Mouse (Mus musculus) adrenal gland, postnatal 14 days (tissue): ENCODE measurements around the gene Endou. TPM values are rescaled to one million over a fixed set of nuclear protein-coding genes. Genes with fewer than 3 reads are reported as not detected.

Experiments
- DNase-seq: peaks from one replicate; pipeline ENCODE4 v3.0.0; 2021; ENCODE audit warnings: mixed read lengths
- total RNA-seq: library from RNA; stranded (reverse); gene quantifications from 2 replicates; pipeline ENCODE4 v1.2.3, GENCODE M21; 2021

Endou gene
- total RNA-seq, 1 experiment from 2014 or later = 1.1 TPM

DNA sequence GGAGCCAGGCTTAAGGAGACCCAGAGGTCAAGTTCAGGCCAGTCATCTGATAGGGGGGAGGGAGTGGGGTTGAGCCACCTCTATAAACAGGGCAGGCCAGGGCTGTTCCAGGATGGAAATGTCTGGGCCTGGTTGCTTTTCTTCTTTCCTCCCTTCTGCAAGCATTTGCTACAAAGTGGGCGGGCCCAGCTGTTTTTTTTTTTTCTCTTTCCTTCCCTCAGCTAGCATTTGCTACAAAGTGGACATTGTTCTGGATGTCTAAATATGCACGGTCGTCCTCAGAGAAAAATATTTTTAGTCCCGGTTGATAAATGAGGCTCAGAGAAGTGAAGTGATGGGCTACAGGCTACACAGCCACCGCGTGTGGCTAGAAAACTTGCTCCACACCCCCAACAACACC, 23.3 kb upstream of the Endou start:
- no peak for DNase-seq

DNA sequence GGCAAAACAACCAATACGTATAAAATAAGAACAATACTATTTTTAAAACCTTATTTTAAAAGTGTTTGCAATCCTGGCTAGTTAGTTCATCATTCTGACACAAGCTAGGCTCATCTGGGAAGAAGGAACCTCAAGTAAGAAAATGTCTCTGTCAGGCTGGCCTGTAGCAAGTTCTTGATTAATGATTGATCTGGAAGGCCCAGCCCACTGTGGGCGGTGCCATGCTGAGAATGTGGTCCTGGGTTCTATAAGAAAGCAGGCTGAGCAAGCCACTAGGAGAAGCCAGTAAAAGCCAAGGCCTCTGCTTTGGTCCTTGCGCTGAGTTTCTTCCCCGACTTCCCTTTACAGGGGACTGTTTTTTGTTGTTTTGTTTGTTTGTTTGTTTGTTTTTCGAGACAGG, 21.4 kb upstream of the Endou start:
- no peak for DNase-seq

DNA sequence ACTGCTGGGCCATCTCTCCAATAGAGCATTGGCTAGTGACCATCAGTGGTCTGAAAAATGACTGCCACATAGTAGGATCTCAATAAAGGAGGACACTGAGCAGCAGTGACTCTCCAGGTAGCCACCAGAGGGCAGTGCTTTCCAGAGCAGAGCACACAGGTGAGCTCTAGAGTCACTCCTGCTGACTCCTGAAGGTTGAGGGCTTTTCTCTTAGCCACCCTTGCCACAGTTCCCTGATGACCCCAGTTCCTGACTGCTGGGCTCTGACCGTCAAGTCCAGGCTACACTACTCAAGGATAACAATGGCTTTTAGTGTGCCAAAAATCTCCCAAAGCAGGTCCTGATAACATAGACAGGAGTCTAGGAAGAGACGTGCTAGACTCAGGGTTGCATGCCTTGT, 20.5 kb upstream of the Endou start:
- no peak for DNase-seq

DNA sequence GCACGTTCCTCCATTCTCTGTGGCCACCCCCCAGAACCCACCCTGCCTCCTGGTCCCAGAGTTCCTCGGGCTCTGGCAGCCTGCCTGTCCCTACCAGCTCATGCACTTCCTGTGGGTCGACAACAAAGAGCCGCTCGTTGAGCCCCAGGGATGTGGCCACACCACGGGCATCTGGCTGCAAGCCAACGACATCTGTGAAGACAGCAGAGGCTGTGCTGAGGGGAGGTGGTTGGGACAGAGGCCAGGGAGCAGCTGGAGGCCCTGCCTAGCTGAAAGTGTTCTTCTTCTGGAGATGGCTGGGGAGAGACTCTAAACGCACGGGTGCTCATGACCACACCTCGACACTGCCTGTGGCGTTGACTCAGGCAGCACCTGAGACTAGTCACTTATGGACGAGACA, 19.6 kb upstream of the Endou start:
- DNase-seq = peak; percentile 91

DNA sequence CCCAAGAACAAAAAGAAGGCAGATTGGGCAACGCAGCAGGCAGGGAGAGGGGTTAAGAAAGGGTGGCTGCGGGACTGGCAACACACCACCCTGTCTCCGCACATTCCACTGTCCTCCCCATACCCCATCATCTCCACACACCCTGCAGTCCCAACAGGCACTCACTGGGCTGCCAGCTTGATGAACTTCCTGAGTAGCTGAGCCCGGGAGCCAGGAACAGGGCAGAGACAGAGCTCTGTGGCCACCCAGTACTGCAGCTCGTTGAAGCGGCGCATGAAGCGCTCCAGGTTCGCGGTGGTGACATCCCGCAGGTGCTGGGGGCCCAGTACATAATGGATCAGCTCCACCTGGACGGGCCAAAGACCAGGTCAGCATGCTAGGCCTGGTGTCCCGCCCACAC, 18.7 kb upstream of the Endou start:
- no peak for DNase-seq

DNA sequence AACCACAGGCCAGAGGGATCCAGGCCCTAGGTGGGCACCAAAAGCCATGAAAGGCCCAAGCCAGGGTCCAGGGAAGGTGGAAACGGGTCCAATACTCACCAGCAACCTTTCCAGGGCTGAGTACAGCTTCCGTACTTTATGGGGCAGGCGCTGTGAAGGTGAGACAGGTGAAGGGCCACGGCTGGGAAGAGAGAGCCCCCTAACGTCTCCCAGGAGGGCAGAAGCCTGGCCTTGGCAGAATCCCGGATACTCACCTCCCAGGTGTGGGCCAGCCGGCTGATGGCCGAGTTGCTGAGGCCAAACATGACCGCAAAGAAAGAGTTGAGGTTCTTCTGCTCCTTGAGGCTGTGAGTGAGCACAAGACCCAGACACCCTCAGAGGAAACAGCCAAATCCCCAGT, 18.3 kb upstream of the Endou start:
- no peak for DNase-seq

DNA sequence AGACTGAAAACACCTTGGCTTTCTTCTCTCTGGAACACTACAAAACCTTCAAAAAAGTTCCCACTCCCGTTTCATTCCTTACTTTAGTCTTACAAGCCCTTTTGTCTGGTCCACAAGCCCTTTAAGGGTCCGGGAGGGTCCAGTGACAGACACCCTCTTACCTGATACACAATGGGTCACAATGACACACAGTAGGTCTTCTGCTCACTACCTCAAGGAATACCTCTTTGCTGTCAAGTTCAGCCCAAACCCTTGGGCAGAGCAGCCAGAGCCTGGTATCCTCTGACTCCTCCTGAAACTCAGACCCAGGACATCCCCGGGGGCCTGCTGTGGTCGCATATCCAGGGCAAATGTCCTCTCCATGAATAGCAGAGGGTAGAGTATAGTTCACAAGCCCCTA, 17.8 kb upstream of the Endou start:
- DNase-seq = no peak

DNA sequence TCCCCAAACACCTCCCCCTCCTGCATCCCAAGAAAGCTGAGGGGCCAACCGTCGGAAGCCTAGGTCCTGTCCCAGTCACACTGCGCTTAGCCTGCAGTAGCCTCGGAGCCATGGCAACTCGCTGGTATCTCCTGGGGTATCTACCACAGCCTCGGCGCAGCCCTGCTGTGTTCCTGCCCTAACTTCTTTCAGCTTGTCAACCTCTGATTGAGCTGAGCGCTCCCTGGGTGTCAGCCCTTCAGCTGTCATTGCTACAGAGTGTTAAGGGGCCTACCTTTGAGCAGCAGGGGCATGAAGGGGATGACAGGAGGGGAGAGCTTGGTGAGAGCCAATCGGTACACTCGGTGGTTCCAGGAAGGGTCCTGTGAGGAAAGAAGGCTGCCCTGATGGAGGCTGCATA, 17.2 kb upstream of the Endou start:
- no peak for DNase-seq

DNA sequence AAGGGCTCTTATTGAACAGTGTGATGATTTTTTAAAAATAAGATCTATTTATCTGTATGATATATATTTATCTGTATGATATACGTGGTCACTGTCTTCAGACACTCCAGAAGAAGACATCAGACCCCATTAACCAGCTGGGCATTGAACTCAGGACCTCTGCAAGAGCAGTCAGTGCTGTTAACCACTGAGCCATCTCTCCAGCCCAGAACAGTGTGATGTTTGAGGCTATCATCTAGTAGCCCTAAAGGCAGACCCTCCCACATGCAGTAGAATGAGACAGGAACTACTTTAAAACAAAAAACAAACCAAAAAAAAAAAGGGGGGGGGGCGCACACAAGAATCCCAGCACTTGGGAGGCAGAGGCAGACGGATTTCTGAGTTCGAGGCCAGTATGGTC, 16.3 kb upstream of the Endou start:
- DNase-seq = no peak

DNA sequence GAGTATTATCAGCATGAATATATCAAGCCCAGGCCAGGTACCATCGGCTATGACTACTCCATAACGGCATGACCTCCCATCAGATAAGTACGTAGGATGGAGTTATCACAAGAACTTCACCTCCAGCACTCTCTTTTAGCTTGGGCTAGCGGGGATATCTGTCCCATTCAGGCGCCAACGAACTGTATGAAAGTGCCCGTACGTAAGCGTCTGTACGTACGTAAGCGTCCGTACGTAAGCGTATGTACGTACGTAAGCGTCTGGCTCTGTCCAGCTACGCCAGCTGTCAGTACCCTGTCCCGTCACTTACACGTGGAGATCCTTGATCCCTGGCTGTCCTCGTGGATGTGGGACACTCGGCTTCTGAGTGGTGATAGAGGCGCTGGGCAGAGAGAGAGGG, 15.6 kb upstream of the Endou start:
- no peak for DNase-seq

DNA sequence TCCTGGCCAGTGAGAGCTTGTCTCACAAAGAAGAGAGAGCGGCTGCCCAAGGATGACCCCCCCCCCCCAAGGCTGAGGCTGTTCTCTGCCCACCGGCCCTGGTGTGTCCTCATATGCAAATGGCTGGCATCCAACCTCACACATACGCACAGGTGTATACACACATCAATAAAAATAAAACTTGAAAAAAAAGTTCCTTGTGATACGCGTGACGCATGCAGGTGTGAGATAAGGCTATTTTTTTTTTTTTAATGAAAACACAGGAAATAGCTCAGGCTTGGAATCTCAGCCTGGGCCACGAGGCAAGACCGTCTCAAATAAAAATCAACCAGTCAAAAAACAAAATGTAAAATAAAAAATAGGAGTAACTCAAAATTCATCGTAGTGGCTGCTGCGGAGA, 15.1 kb upstream of the Endou start:
- DNase-seq = no peak

DNA sequence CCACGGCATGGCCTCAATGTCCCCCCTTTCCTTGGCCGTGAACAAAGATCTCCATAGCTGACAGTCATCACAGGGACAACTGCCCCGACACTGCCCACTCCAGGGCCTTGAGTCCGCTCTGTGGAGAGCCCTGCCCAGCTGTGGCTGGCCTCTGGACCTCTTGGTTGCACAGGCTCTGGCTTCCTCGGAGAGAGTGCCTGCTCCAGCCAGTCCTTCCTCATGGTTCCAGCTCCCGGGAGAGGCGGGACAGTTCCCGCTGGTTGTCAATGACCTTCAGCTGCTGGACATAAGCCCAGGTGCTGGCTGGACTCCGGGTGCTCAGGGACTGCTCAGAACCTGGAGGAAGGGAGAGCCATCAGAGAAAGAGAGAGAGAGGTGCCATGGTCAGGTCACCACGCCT, 14.2 kb upstream of the Endou start:
- DNase-seq = peak; percentile 90

DNA sequence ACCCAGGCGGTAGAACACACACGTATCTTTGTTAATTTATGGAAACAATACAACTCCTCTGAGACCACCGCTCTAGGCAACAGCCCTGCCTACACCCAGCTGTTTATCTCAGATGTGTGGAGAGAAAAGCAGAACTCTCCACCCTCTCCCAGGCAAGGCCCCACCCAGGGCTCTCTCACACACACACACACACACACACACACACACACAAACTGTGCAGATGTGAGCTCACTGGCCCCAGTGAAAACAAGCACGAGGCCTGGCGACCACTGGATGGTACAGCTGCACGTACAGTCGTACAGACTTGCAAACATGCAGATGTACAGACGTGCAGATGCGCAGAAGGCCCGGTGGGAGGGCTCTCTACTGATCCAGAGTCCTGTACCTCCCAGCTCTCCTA, 13.8 kb upstream of the Endou start:
- DNase-seq = no peak

DNA sequence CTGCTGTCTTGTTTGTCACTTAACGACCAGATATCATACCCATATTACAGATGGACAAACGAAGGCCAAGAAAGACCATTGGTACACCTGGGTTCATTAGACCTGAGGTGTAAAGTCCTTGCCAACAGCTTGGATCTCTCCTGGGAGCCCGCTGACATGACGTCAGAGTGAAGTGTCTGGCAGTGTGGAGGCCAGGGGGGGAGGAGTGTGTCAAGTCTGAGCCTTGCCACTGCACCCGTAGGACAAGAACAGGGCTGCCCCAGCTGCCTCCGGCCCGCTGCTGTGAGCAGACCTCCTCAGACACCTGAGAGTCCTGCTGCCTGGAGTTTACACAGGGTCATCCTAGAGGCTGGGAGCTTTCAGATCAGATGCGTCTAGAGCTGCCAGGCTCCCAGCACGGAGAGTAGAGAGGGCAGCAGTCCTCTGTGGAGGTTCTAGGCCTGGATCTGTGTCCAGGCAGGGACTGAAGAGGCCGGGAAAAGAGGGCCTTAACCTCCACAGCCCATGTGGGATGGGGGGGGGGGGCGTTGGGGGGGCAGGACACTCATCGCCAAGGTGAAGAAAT, 12.9 kb upstream of the Endou start:
- DNase-seq = peak; percentile 30

DNA sequence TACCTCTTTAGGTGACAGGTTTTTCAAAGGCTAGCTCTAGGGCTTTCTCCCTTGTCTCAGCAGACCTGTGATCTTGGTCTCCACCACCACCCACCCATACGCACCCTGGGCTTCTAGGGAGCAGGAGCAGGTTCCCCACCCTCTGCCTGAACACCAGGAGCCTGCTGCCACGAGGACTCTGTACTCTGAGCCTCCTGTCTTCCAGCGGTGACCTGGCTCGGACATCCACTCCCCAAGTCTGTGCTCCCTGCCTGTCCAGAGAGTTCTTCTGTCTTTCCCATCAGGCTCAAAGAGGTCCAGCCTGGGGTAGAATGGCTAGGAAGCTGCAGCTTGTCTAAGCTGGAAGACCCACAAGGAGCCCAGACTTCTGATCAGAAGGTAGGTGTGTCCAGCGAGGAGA, 12.1 kb upstream of the Endou start:
- DNase-seq = no peak

DNA sequence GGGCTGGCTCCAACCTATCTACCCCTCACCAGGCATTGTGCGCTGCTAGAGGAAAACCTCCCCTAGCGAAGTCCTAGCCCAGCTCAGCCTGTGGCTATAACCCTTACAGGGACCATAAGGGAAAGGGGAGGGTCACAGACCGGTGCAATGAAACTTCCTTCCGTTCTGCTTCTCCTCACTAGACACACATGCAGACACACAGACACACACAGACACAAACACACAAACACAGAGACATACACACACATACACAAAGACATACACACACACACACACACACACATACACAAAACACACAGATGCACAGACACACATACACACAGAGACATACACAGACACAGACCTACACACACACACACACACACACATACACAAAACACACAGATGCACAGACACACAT, 11.5 kb upstream of the Endou start:
- no peak for DNase-seq

DNA sequence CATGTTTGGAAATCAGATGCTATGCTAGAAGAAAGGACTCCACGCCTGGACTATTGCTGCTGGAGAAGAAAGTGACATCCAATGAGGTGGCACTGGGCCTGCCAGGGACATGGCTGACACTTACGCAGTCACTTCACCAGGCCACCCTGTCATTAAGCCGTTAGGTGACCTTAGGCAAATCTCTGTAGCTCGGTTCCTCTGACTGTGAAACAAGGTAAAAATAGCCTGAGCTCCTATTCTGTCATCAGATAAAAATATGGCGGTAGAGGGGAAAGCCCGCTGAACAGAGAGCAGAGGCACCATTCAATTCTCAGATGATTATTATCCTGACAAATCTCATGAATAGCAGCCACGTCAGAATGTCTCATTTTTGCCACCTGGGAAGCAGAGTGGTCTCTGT, 10.9 kb upstream of the Endou start:
- no peak for DNase-seq

DNA sequence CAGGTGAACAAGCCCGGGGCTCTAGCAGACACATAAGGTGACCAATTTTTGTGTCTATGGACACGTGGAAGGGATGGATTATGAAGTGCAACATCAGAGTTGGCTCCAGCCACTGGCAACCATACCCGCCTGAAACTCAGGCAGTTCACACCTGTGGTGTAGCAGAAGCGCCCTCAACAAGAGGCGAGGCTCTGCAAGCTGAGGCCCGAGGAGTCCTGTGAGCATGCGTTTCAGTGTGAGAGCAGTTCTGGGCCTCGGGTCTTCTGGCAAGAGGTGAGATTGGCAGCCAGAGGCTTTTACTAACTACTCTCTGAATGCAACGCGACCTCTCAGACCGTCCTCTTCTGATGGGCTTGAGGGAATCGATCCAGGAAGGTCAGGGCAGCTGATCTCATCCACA, 10.5 kb upstream of the Endou start:
- no peak for DNase-seq

DNA sequence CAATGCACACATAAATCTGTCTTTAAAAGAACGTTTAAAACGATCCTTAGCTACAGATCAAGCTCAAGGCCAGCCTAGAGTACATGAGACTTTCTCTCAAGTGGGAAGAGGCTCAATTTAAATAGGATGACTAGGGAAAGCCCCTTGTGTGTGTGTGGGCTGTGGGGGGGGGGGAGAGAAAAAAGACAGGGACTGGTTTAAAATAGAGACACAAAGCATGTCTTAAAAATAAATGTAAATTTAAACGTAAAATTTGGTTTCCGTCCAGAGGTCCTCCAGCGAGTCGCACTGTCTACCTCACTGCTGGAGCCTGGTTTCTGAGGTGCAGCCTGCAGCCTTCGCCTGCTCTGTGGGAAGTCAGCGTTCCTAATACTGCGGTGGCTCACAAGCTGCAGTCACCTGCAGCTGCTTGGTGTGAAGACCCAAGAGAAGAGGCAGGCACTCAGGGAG, 9.2 kb upstream of the Endou start:
- no peak for DNase-seq

DNA sequence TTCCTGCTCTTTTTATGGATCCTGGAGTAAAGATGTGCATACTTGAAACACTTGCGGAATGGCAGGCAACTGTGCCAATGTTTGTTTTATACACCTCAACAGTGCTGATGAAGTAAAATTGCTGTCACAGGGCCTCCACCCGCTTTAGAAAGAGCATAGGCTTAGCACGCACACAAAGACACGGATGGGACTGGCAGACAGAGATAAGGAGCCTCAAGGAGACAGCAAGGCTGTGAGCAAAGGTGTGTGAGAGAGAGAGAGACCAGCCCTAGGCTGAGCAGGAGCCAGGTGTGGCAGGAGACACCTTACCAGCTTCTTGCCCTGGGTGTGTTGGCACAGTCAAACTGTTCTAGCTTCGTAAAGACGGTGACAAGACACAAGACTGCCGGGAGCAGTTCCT, 7.8 kb upstream of the Endou start:
- no peak for DNase-seq

DNA sequence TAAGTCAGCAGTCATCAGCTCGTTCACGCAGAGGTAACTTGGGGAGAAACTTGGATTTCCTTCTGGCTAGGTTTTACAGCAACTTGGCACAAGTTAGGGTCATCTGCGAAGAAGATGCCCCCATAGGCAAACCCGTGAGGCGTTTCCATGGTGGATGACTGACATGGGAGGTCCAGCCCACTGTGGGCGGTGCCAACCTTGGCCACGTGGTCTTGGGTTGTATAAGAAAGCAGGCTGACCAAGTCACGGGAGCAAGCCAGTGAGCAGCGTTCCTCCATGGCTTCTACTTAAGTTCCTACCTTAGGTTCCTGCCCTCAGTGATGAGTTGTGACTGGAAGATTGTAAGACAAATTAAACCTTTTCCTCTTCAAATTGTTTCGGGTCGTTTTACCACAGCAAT, 849 bp upstream of the Endou start:
- no peak for DNase-seq

DNA sequence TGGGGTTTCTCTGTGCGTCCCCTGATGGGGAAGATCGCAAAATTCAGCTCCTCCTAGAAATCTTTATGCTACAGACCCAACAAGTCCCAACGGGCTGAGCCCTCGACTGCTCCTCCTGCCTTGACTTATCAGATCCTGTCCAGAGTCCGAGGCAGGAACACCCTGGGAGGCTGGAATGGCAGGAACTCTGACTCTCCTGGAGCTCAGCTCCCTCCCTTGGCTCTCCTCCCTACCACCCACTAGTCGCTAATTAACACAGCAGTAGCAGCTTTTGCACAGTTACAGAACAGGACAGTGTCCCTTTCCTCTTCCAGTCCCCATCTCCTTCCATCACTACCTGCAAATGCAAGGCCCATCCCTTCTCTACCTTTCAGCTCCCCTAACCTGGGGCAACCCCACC, 774 bp downstream of the Endou start:
- no peak for DNase-seq

DNA sequence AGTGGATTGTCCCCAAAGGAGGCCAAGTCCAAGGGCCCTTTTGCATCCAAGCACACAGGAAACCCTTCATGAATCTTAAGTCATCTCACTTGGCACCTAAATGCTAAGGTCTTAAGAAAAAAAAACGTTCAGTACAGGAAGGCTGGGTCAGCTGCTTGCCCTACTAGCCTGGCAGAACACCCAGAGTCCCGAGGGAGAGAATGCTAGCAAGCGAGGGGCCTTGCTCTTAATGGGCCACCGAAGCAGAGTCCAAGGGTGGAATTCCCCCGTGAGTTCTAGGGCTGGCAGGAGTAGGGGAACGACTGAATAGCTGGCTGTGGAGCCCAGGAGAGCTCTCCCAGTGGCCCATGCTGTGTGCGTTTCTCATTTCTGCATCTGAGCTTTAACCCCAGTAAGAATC, 2.3 kb downstream of the Endou start:
- DNase-seq = peak; percentile 82

DNA sequence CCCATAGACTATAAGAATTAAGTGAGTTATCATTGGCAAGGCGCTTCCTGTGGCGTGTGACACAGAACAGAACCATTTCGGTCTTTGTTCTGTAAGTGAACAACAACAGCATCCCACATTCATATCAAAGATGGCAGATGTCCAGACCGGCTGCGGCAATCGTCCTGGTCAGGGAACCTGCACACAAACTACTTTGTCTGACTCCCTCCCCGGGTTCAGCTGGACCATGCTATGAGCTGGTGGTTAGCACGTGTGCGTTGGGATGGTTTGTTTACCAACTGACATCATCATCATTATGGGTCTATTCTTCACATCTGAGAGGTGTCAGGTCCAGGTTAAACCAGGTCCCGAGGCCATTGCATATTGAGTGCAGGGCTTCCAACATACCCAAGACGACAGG, 2.7 kb downstream of the Endou start:
- no peak for DNase-seq

DNA sequence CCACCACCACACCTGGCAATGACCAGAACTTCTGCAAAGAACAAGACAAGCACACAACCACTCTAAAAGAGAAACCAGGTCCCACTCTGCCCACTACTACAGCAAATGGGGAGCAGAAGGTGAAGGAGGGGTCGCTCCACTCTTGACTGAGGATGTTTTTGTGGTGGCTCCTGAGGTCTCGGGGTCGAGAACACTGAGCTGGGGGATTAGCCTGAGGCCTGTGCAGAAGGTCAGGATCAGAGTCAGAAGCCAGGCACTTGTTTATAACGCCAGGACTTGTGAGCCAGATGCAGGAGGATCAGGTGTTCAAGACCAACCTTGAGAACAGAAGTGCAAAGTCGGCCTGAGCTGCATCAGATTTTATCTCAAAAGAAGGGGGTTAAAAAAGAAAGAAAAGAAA, 3.6 kb downstream of the Endou start:
- DNase-seq = no peak
